Mouse (Mus musculus) brain, embryonic 14.5 days (tissue): ENCODE data around the gene Acer1. TPM values are rescaled to one million over a fixed set of nuclear protein-coding genes. Genes with fewer than 3 reads are reported as not detected.

Experiments
- DNase-seq: peaks from one replicate; pipeline ENCODE4 v3.0.0-alpha.2; 2011; ENCODE audit warnings: low read depth
- CTCF ChIP-seq: fragments of 200-500 bp; IDR thresholded peaks from 2 replicates; pipeline ENCODE4 v1.5.1; 2012; ENCODE audit warnings: inconsistent platforms, mild to moderate bottlenecking, moderate library complexity, borderline replicate concordance; ENCODE audit not compliant: insufficient read depth, insufficient read length; ENCODE audit errors: extremely low read depth
- POLR2A ChIP-seq: fragments of 200-500 bp; IDR thresholded peaks from 2 replicates; pipeline ENCODE4 v1.6.1; 2012; ENCODE audit warnings: mild to moderate bottlenecking, inconsistent platforms, borderline replicate concordance; ENCODE audit not compliant: poor library complexity, insufficient read depth, insufficient read length, severe bottlenecking; ENCODE audit errors: extremely low read depth
- polyA plus RNA-seq: library from polyadenylated mRNA; depleted of rRNA; stranded (reverse); fragments of >200 nt; gene quantifications from 2 replicates; pipeline ENCODE4 v1.2.3, GENCODE M21; 2012

Acer1 gene
- polyA plus RNA-seq, 1 experiment = not detected

GRCm38 (mm10) chr17:57003994-57004393, 22.1 kb upstream of the Acer1 start:
- DNase-seq = no peak
- TF ChIP-seq CTCF = no peak
- no peak for TF ChIP-seq POLR2A

DNA sequence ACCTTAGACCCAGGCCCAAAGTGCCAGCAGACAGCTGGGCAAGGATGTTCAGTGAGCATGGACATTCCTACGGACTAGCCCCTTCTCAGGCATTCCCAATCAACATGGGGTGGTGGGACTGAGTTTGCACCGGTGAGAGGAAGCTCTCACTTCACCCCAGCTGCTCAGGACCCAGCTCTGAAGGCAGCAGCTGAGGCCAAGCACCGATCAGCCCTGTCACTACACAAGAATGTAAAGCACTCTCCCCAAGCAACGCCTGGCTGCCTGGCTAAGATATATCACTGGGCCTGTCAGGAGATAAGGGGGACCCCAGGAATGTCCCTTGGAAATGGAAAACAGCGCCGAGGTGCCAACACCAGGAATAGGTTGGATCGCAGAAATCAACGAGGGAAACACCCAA, 19.3 kb upstream of the Acer1 start:
- DNase-seq = no peak

DNA sequence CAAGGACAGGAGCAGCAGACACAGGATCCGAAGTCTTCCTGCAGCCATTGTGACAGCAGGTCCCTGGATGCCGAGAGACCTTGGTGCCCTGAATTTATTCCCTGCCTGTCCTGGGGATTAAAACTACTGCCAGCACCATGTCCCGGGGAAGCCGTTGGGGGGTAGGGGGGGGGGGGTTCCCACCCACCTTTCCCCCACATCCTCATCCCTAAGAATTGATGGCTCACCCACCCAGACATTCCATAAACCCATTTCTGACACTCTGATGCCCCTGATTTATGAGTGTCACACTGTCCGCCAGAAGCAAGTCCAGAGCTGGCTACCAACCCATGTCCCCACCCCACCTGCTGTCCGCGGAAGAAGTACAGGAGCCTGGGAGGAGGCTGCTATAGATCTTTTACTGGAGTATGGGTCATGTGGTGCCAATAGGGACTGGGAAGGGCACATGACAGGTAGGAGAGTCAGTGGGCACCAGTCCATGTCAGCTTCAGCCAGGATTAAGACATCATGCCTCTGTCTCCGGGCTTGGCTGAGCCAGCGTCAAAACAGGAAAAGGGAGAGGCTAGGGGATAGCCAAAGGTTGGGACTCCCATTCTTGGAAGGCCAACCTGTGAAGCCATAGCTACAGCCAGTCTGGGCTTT, 18.2 kb upstream of the Acer1 start, which contains the start of gene Pspn:
TSS of gene Pspn (minus strand) at position 51 of the 642 bp plus-strand sequence.
- DNase-seq = no peak
- no peak for TF ChIP-seq POLR2A
- no peak for TF ChIP-seq CTCF

More for the DNA sequence above, 19.3 kb upstream of the Acer1 start:
- TF ChIP-seq POLR2A (no peak), CTCF (no peak)

GRCm38 (mm10) chr17:56999414-56999813, 17.5 kb upstream of the Acer1 start:
- TF ChIP-seq CTCF = no peak
- TF ChIP-seq POLR2A = no peak
- DNase-seq = no peak

DNA sequence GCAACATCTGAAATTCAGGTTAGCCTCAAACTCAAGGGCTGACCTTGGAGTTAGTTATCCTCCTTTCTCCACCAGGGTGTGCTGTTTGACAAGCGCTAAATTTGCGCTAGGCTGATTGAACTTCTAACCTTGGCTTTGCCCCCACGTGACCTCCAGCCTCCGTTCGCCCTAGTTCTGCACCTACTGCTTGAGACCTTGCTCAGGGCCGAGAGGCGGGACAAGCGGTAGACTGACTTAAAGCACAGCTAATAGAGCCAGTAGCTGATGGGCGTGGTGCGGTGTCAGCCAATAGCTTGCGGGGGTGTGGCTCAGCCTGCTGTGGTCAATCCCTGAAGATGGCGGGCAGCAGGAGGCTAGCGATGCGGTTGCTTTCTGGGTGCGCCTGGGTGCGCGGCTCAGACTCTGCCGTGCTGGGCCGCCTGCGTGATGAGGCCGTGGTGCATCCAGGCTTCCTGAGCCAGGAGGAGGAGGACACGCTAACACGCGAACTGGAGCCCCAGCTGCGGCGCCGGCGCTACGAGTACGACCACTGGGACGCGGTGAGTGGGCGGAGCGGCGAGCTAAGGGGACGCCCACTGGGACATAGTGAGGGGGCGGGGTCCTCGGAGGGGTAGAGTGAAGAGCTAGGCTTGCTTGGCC, 15.2 kb upstream of the Acer1 start, which contains the start of gene Alkbh7:
TSS of gene Alkbh7 (plus strand) at position 311 of the 639 bp plus-strand sequence.
- peak; percentile 98 for DNase-seq
- TF ChIP-seq CTCF = peak; percentile 63; the same call in 1 of the 2 replicates
- no peak for TF ChIP-seq POLR2A

GRCm38 (mm10) chr17:56996506-56996905, 14.6 kb upstream of the Acer1 start:
- no peak for DNase-seq
- no peak for TF ChIP-seq CTCF
- TF ChIP-seq POLR2A = no peak

- TF ChIP-seq CTCF (no peak), POLR2A (no peak)
- no peak for DNase-seq
These were observed 13.1 kb upstream of the Acer1 start for GRCm38 (mm10) chr17:56995046-56995445.

DNA sequence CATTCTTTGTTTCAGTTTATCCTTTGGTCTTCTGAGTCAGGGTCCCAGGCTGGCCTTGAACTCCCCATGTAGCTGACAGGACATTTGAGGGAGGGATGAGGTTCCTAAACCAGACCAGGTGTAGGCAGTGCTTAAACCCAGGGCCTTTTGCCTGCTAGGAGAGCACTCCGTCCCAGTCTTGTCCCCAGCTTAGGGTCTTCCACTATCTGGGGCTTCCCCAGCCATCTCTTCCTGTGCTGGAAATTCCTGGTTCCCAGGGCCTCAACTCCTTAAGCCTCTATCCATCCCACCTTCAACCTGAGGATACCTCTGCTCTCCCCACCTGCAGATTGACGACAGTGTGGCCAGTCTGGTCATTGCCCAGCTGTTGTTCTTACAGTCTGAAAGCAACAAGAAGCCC, 9.0 kb upstream of the Acer1 start:
- TF ChIP-seq CTCF (no peak), POLR2A (no peak)
- no peak for DNase-seq

- peak; percentile 99 for DNase-seq
- TF ChIP-seq CTCF (no peak), POLR2A (peak; percentile 88; the same call in 1 of the 2 replicates)
These were observed 8.3 kb upstream of the Acer1 start, which contains the start of gene Clpp for GRCm38 (mm10) chr17:56990115-56990746. Gene Clpp (plus strand): TSS chr17:56990305.

- TF ChIP-seq POLR2A = peak; percentile 24; the same call in 1 of the 2 replicates
- TF ChIP-seq CTCF = no peak
These were observed 7.7 kb upstream of the Acer1 start for GRCm38 (mm10) chr17:56989467-56990114.

GRCm38 (mm10) chr17:56988921-56989430, 7.0 kb upstream of the Acer1 start:
- no peak for TF ChIP-seq POLR2A
- TF ChIP-seq CTCF = no peak
- DNase-seq = no peak

More at GRCm38 (mm10) chr17:56989467-56990114, 7.7 kb upstream of the Acer1 start:
- peak; percentile 97 for DNase-seq

DNA sequence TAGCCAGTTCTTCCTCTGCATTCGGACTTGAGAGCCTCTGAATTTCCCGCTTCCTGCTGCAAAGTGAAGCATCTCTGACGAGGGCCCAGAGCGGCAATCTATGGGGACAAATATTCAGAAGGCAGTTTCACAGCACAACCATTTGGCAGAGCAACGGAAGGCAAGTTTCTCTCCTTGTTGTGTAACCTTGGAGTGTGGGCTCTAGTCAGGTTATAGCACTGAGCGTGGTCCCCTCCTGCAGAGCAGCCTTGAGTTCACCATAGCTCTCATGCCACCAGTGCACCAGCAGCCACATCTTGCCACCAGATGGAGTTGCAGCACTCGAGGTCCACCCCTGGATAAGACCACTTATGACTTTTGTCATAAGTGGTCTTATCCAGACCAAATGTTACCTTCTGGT, 6.5 kb upstream of the Acer1 start:
- no peak for DNase-seq
- no peak for TF ChIP-seq CTCF
- TF ChIP-seq POLR2A = no peak
